Mouse (Mus musculus): ENCODE measurements around the gene Il6ra. TPM values are rescaled to one million over a fixed set of nuclear protein-coding genes. Genes with fewer than 3 reads are reported as not detected.
A peak's percentile ranks its signal among the peaks of the same experiment; 100 is the strongest.

Il6ra gene
- polyA plus RNA-seq, 1 experiment: 3.7 TPM

- no peaks in the 10 kb centered on the region for H3K4me1 ChIP-seq (ENCODE audit: control insufficient read depth, insufficient read depth, insufficient read length, low read length)
- H3K27me3 ChIP-seq (ENCODE audit: control insufficient read depth, insufficient read depth, low read length): no peaks in the 10 kb centered on the region
- TF ChIP-seq CTCF (IDR thresholded peaks at IDR 0.05; ENCODE audit: extremely low read depth, insufficient read length, insufficient replicate concordance, low read depth, low read length) (no peak), POLR2A (IDR thresholded peaks at IDR 0.05; ENCODE audit: low read depth, low read length) (no peak)
- no peak overlapping the region for H3K27ac ChIP-seq (ENCODE audit: insufficient read depth, low read depth, low read length)
- 41% methylated on average over 9 of the region's 9 CpGs for WGBS
- no peak overlapping the region for H3K4me3 ChIP-seq (ENCODE audit: low read depth, low read length)
- no peaks in the 10 kb centered on the region for H3K36me3 ChIP-seq (ENCODE audit: control insufficient read depth, insufficient read depth, low read length)
These were observed 69.8 kb downstream of the Il6ra start for GRCm38 (mm10) chr3:89843148-89843547.

GRCm38 (mm10) chr3:89842258-89842657 is 70.7 kb downstream of the Il6ra start:
- WGBS: 67% methylated on average over 4 of the region's 4 CpGs
- no peaks in the 10 kb centered on the region for H3K27me3 ChIP-seq (ENCODE audit: control insufficient read depth, insufficient read depth, low read length)
- H3K27ac ChIP-seq (ENCODE audit: insufficient read depth, low read depth, low read length): no peak overlapping the region
- H3K4me1 ChIP-seq (ENCODE audit: control insufficient read depth, insufficient read depth, insufficient read length, low read length): no peaks in the 10 kb centered on the region
- no peaks in the 10 kb centered on the region for H3K36me3 ChIP-seq (ENCODE audit: control insufficient read depth, insufficient read depth, low read length)
- TF ChIP-seq POLR2A (IDR thresholded peaks at IDR 0.05; ENCODE audit: low read depth, low read length): no peak
- peak; percentile 49; the same call in 1 of the 2 replicates for TF ChIP-seq CTCF (IDR thresholded peaks at IDR 0.05; ENCODE audit: extremely low read depth, insufficient read length, insufficient replicate concordance, low read depth, low read length)
- no peak overlapping the region for H3K4me3 ChIP-seq (ENCODE audit: low read depth, low read length)

- WGBS: 22% methylated on average over 8 of the region's 8 CpGs
- TF ChIP-seq POLR2A (IDR thresholded peaks at IDR 0.05; ENCODE audit: low read depth, low read length): no peak
- no peak for TF ChIP-seq CTCF (IDR thresholded peaks at IDR 0.05; ENCODE audit: extremely low read depth, insufficient read length, insufficient replicate concordance, low read depth, low read length)
- H3K36me3 ChIP-seq (ENCODE audit: control insufficient read depth, insufficient read depth, low read length): no peaks in the 10 kb centered on the region
- peaks cover 7% of the 10 kb centered on the region for H3K4me1 ChIP-seq (ENCODE audit: control insufficient read depth, insufficient read depth, insufficient read length, low read length)
- no peak overlapping the region for H3K27ac ChIP-seq (ENCODE audit: insufficient read depth, low read depth, low read length)
- 0 out of 2 replicates have a peak overlapping the region, but pooled peaks have one; percentile 6 for H3K4me3 ChIP-seq (ENCODE audit: low read depth, low read length)
- peaks cover 19% of the 10 kb centered on the region for H3K27me3 ChIP-seq (ENCODE audit: control insufficient read depth, insufficient read depth, low read length)
These were observed 77.6 kb downstream of the Il6ra start for GRCm38 (mm10) chr3:89835362-89835761.

GRCm38 (mm10) chr3:89830815-89831591 is 82.0 kb downstream of the Il6ra start, which contains the start of gene She:
TSS of gene She (plus strand) at chr3:89831370.
- Histone ChIP-seq H3K4me1 (ENCODE audit: control insufficient read depth, insufficient read depth, insufficient read length, low read length) (peaks cover 7% of the 10 kb centered on the region), H3K4me3 (ENCODE audit: low read depth, low read length) (peak within 1 kb of the TSS; percentile 64), H3K27ac (ENCODE audit: insufficient read depth, low read depth, low read length) (no peak within 1 kb of the TSS; the same call in 1 of the 2 replicates), H3K36me3 (ENCODE audit: control insufficient read depth, insufficient read depth, low read length) (no peaks in the 10 kb centered on the region), H3K27me3 (ENCODE audit: control insufficient read depth, insufficient read depth, low read length) (peaks cover 19% of the 10 kb centered on the region)
- TF ChIP-seq CTCF (IDR thresholded peaks at IDR 0.05; ENCODE audit: extremely low read depth, insufficient read length, insufficient replicate concordance, low read depth, low read length): no peak
- TF ChIP-seq POLR2A (IDR thresholded peaks at IDR 0.05; ENCODE audit: low read depth, low read length): no peak
- WGBS: 3% methylated on average over 96 of the region's 96 CpGs

GRCm38 (mm10) chr3:89826295-89826694 is 86.7 kb downstream of the Il6ra start:
- Histone ChIP-seq H3K27me3 (ENCODE audit: control insufficient read depth, insufficient read depth, low read length) (peaks cover 6% of the 10 kb centered on the region), H3K4me1 (ENCODE audit: control insufficient read depth, insufficient read depth, insufficient read length, low read length) (no peaks in the 10 kb centered on the region), H3K36me3 (ENCODE audit: control insufficient read depth, insufficient read depth, low read length) (no peaks in the 10 kb centered on the region), H3K4me3 (ENCODE audit: low read depth, low read length) (no peak overlapping the region), H3K27ac (ENCODE audit: insufficient read depth, low read depth, low read length) (no peak overlapping the region)
- TF ChIP-seq CTCF (IDR thresholded peaks at IDR 0.05; ENCODE audit: extremely low read depth, insufficient read length, insufficient replicate concordance, low read depth, low read length): no peak
- no peak for TF ChIP-seq POLR2A (IDR thresholded peaks at IDR 0.05; ENCODE audit: low read depth, low read length)
- WGBS: 76% methylated on average over 3 of the region's 3 CpGs

- WGBS: 45% methylated on average over 2 of the region's 2 CpGs
- no peak overlapping the region for H3K4me3 ChIP-seq (ENCODE audit: low read depth, low read length)
- no peaks in the 10 kb centered on the region; the same call in 1 of the 2 replicates for H3K27me3 ChIP-seq (ENCODE audit: control insufficient read depth, insufficient read depth, low read length)
- H3K27ac ChIP-seq (ENCODE audit: insufficient read depth, low read depth, low read length): no peak overlapping the region
- TF ChIP-seq CTCF (IDR thresholded peaks at IDR 0.05; ENCODE audit: extremely low read depth, insufficient read length, insufficient replicate concordance, low read depth, low read length) (no peak), POLR2A (IDR thresholded peaks at IDR 0.05; ENCODE audit: low read depth, low read length) (no peak)
- H3K36me3 ChIP-seq (ENCODE audit: control insufficient read depth, insufficient read depth, low read length): no peaks in the 10 kb centered on the region
- no peaks in the 10 kb centered on the region for H3K4me1 ChIP-seq (ENCODE audit: control insufficient read depth, insufficient read depth, insufficient read length, low read length)
These were observed 89.4 kb downstream of the Il6ra start for GRCm38 (mm10) chr3:89823594-89823993.

Data from small intestine, adult 2 months (tissue).